Mouse (Mus musculus): ENCODE results near the gene Ngef.

- TF ChIP-seq CTCF (IDR thresholded peaks at IDR 0.05; ENCODE audit: low read depth, low read length) = no peak
- TF ChIP-seq TAL1 (conservative IDR thresholded peaks at IDR 0.05; ENCODE audit: low read depth, low read length) = no peak
- TF ChIP-seq GATA2 (IDR thresholded peaks at IDR 0.05; ENCODE audit: borderline replicate concordance, low read depth, low read length) = no peak
These were observed 115.6 kb downstream of the Ngef start for GRCm38 (mm10) chr1:87458045-87458444.
